Mouse (Mus musculus) myocyte (in vitro differentiated cells): ENCODE measurements at regions not wholly inside any gene's neighbourhood (a gene's known extent, or its start where the extent isn't known, plus 50 kb on each side); places are given as distances from the start of the nearest gene placed in this dataset.

ENCODE experiments used
- MYOD1 ChIP-seq, 3 experiments: IDR thresholded peaks; one replicate each; pipeline ENCODE4 v1.6.1; 2011; ENCODE audit warnings: control low read depth in 2 of 3, low read depth in 2 of 3, mild to moderate bottlenecking in 2 of 3, moderate library complexity in 1 of 3; ENCODE audit not compliant: insufficient read length in 2 of 3, control insufficient read depth in 1 of 3
- POLR2A ChIP-seq: IDR thresholded peaks from one replicate; pipeline ENCODE4 v1.6.1; 2011; ENCODE audit warnings: low read depth, mild to moderate bottlenecking, control low read depth, moderate library complexity; ENCODE audit not compliant: insufficient read length
- SRF ChIP-seq: IDR thresholded peaks from one replicate; pipeline ENCODE4 v1.6.1; 2011; ENCODE audit warnings: low read depth; ENCODE audit not compliant: control insufficient read depth, insufficient read length
- TCF12 ChIP-seq: IDR thresholded peaks from one replicate; pipeline ENCODE4 v1.6.1; 2011; ENCODE audit warnings: mild to moderate bottlenecking, control low read depth; ENCODE audit not compliant: poor library complexity, insufficient read depth, severe bottlenecking
- USF1 ChIP-seq: IDR thresholded peaks from one replicate; pipeline ENCODE4 v1.6.1; 2011; ENCODE audit warnings: low read depth, mild to moderate bottlenecking, control low read depth, moderate library complexity

DNA sequence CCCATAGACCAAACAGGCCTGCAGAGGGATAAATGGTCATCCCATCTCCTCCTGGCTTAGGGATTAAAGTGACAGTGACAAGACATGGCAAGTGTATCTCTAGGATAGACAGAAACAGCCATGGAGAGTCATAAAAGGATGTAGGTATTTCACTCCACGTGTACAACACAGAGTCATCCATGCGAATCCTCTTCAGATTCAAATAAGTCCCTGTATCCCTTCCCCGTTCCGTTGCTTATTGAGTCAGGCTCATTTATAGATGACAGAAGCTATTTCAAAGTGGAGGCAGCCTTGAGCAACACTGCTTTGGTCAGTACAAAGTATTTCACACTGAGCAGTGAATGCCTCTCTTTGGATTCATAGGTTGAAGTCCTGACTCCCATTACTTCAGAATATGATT is 243.8 kb downstream of the Stim2 start:
- TF ChIP-seq USF1, result no peak
- no peak for TF ChIP-seq SRF
- TF ChIP-seq TCF12, result no peak
- TF ChIP-seq POLR2A, result no peak
- no peak for TF ChIP-seq MYOD1 (IDR thresholded peaks at IDR 0.05; ENCODE audit: control insufficient read depth in 1 of 3, insufficient read length in 2 of 3, low read depth in 2 of 3)
